Mouse (Mus musculus) bone marrow, adult 2 months (tissue): ENCODE results near the gene Slc7a6os.
A peak's percentile ranks its signal among the peaks of the same experiment; 100 is the strongest.

Source experiments
- CTCF ChIP-seq: fragments of 200-500 bp; IDR thresholded peaks from 2 replicates; pipeline ENCODE4 v1.5.1; 2011; ENCODE audit warnings: low read length, control low read depth; ENCODE audit not compliant: control insufficient read depth, insufficient read depth
- POLR2A ChIP-seq: fragments of 200-500 bp; IDR thresholded peaks from 2 replicates; pipeline ENCODE4 v1.6.1; 2011; ENCODE audit warnings: low read depth, mild to moderate bottlenecking, control low read depth, low read length, borderline replicate concordance; ENCODE audit not compliant: control insufficient read depth

DNA sequence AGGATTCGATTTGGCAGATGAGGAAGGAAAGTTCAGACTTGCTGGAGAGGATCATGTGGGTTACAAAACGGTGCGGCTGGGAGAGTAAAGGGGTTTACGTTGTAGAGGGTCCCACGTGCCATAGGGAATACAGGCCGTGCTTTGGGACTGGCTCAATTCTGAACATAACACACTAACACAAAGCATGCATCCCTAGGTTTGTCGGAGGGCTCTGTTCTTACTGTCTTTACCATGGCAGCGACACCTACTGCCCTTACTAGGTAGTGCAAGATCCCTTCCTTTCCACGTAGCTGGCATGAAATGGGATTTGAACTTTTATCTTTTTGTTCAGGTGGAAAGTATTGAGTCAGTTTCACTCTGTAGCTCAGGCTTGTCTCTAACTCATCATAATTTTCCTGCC, 15.9 kb upstream of the Slc7a6os start:
- TF ChIP-seq CTCF (peak; percentile 54), POLR2A (no peak)
